Mouse (Mus musculus): ENCODE results near the gene Babam2.

DNA sequence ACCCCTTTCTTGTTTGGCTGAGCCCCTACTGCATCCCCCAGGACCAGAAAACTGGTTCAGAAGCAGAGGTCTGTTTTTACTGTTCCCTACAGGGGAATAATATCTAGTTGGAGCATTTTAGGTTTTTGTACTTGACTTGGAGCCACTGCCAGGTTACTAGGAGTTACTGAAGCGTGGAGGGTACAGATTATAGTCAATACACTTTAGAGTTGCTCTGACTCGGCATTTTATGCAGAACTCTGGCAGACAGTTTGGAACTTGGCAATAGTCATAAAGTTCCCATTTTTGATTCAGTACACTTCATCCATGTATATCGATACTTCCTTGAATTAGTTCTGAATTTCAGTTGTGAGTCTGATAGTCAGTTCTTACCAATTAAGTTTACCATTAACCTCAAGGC is 202.4 kb downstream of the Babam2 start:
- TF ChIP-seq MAFK (IDR thresholded peaks at IDR 0.05; ENCODE audit: insufficient read depth, low read depth, low read length) (no peak), ZNF384 (IDR thresholded peaks at IDR 0.05; ENCODE audit: low read depth, low read length) (no peak)

Data from ES-E14 (cell line).